Mouse (Mus musculus): Measurements from ENCODE around the gene Spem2. TPM values are rescaled to one million over a fixed set of nuclear protein-coding genes. Genes with fewer than 3 reads are reported as not detected.

Gene Spem2
- polyA plus RNA-seq, 2 experiments, result not detected

- Histone ChIP-seq H3K36me3 (replicated peaks; ENCODE audit: control insufficient read depth, insufficient read depth, low read depth) (no peaks in the 10 kb centered on the region), H3K4me2 (ENCODE audit: low read depth) (peak overlapping the region; percentile 65), H3K4me1 (replicated peaks; ENCODE audit: control insufficient read depth in 2 of 2, insufficient read depth in 2 of 2, low read length in 1 of 2) (peaks cover 0 to 2% of the 10 kb centered on the region in 2 experiments; a peak in 2 of 4 replicates), H3K27me3 (ENCODE audit: control insufficient read depth, insufficient read depth, low read length) (peaks cover 77% of the 10 kb centered on the region), H3K9me3 (ENCODE audit: control insufficient read depth, low read length) (no peaks in the 10 kb centered on the region), H3K9ac (replicated peaks) (no peak overlapping the region), H3K4me3 (ENCODE audit: insufficient read depth in 1 of 2, low read depth in 2 of 2, low read length in 2 of 2) (peak overlapping the region; percentile 6 to 50; a peak in 3 of 4 replicates), H3K27ac (no peak overlapping the region)
- DNase-seq (ENCODE audit: low read depth in 3 of 3, low spot score in 3 of 3), result peak; percentile 22 to 32 (median 26)
- ATAC-seq (ENCODE audit: insufficient read depth), result peak; percentile 75
- 1% methylated on average over 60 of the region's 60 CpGs for WGBS (ENCODE audit: insufficient replicate concordance)
- TF ChIP-seq EP300 (IDR thresholded peaks at IDR 0.05; ENCODE audit: low read depth) (no peak), CTCF (IDR thresholded peaks at IDR 0.05; ENCODE audit: low read depth) (peak; percentile 59)
Observed at GRCm38 (mm10) chr11:69803786-69804651, 14.2 kb downstream of the Spem2 start.

GRCm38 (mm10) chr11:69803328-69803727 is 14.9 kb downstream of the Spem2 start:
- Histone ChIP-seq H3K4me1 (replicated peaks; ENCODE audit: control insufficient read depth in 2 of 2, insufficient read depth in 2 of 2, low read length in 1 of 2) (peaks cover 0 to 2% of the 10 kb centered on the region in 2 experiments; a peak in 2 of 4 replicates), H3K27me3 (ENCODE audit: control insufficient read depth, insufficient read depth, low read length) (peaks cover 81% of the 10 kb centered on the region), H3K4me3 (ENCODE audit: insufficient read depth in 1 of 2, low read depth in 2 of 2, low read length in 2 of 2) (peak overlapping the region; percentile 4 to 50; a peak in 2 of 4 replicates), H3K9ac (replicated peaks) (no peak overlapping the region), H3K4me2 (ENCODE audit: low read depth) (peak overlapping the region; percentile 65), H3K36me3 (replicated peaks; ENCODE audit: control insufficient read depth, insufficient read depth, low read depth) (no peaks in the 10 kb centered on the region), H3K27ac (no peak overlapping the region), H3K9me3 (ENCODE audit: control insufficient read depth, low read length) (no peaks in the 10 kb centered on the region)
- ATAC-seq (ENCODE audit: insufficient read depth) (peak; percentile 41), DNase-seq (ENCODE audit: low read depth in 3 of 3, low spot score in 3 of 3) (no peak)
- WGBS (ENCODE audit: insufficient replicate concordance), result 4% methylated on average over 12 of the region's 12 CpGs
- TF ChIP-seq EP300 (IDR thresholded peaks at IDR 0.05; ENCODE audit: low read depth), result no peak
- TF ChIP-seq CTCF (IDR thresholded peaks at IDR 0.05; ENCODE audit: low read depth), result no peak

GRCm38 (mm10) chr11:69802648-69803105 is 15.6 kb downstream of the Spem2 start:
- H3K9ac ChIP-seq (replicated peaks), result no peak overlapping the region
- no peaks in the 10 kb centered on the region for H3K36me3 ChIP-seq (replicated peaks; ENCODE audit: control insufficient read depth, insufficient read depth, low read depth)
- no peak overlapping the region for H3K27ac ChIP-seq
- H3K9me3 ChIP-seq (ENCODE audit: control insufficient read depth, low read length), result no peaks in the 10 kb centered on the region
- H3K27me3 ChIP-seq (ENCODE audit: control insufficient read depth, insufficient read depth, low read length), result peaks cover 88% of the 10 kb centered on the region
- ATAC-seq (ENCODE audit: insufficient read depth), result no peak
- H3K4me2 ChIP-seq (ENCODE audit: low read depth), result peak overlapping the region; percentile 65
- H3K4me1 ChIP-seq (replicated peaks; ENCODE audit: control insufficient read depth in 2 of 2, insufficient read depth in 2 of 2, low read length in 1 of 2), result peaks cover 0 to 2% of the 10 kb centered on the region in 2 experiments; a peak in 2 of 4 replicates
- under 1% methylated on average over 33 of the region's 33 CpGs for WGBS (ENCODE audit: insufficient replicate concordance)
- TF ChIP-seq EP300 (IDR thresholded peaks at IDR 0.05; ENCODE audit: low read depth), result no peak
- TF ChIP-seq CTCF (IDR thresholded peaks at IDR 0.05; ENCODE audit: low read depth), result no peak
- H3K4me3 ChIP-seq (ENCODE audit: insufficient read depth in 1 of 2, low read depth in 2 of 2, low read length in 2 of 2), result peak overlapping the region; percentile 28 to 50
- DNase-seq (ENCODE audit: low read depth in 3 of 3, low spot score in 3 of 3), result no peak

GRCm38 (mm10) chr11:69801379-69801977 is 16.8 kb downstream of the Spem2 start, which contains the start of gene Fgf11:
Gene Fgf11, minus strand, starts transcription at chr11:69801857.
- peaks cover 95% of the 10 kb centered on the region for H3K27me3 ChIP-seq (ENCODE audit: control insufficient read depth, insufficient read depth, low read length)

More at GRCm38 (mm10) chr11:69801379-69801977, 16.8 kb downstream of the Spem2 start, which contains the start of gene Fgf11:
- H3K27ac ChIP-seq, result no peak within 1 kb of the TSS
- peaks cover 0 to 2% of the 10 kb centered on the region in 2 experiments; a peak in 2 of 4 replicates for H3K4me1 ChIP-seq (replicated peaks; ENCODE audit: control insufficient read depth in 2 of 2, insufficient read depth in 2 of 2, low read length in 1 of 2)
- H3K9ac ChIP-seq (replicated peaks), result no peak within 1 kb of the TSS
- DNase-seq (ENCODE audit: low read depth in 3 of 3, low spot score in 3 of 3) (no peak), ATAC-seq (ENCODE audit: insufficient read depth) (no peak)
- peak within 1 kb of the TSS; percentile 65 for H3K4me2 ChIP-seq (ENCODE audit: low read depth)
- no peak for TF ChIP-seq EP300 (IDR thresholded peaks at IDR 0.05; ENCODE audit: low read depth)
- TF ChIP-seq CTCF (IDR thresholded peaks at IDR 0.05; ENCODE audit: low read depth), result no peak
- H3K36me3 ChIP-seq (replicated peaks; ENCODE audit: control insufficient read depth, insufficient read depth, low read depth), result no peaks in the 10 kb centered on the region
- H3K9me3 ChIP-seq (ENCODE audit: control insufficient read depth, low read length), result no peaks in the 10 kb centered on the region
- H3K4me3 ChIP-seq (ENCODE audit: insufficient read depth in 1 of 2, low read depth in 2 of 2, low read length in 2 of 2), result peak within 1 kb of the TSS; percentile 28 to 50
- WGBS (ENCODE audit: insufficient replicate concordance), result 3% methylated on average over 31 of the region's 33 CpGs
